Mouse (Mus musculus): ENCODE measurements around the gene Dytn.

Gene Dytn

GRCm38 (mm10) chr1:63579153-63579552, 107.6 kb downstream of the Dytn start:
- no peak for DNase-seq (ENCODE audit: low read depth, low spot score)

- no peak for DNase-seq (ENCODE audit: low read depth, low spot score)
Measured at GRCm38 (mm10) chr1:63576803-63577202, 109.9 kb downstream of the Dytn start.

- DNase-seq (ENCODE audit: low read depth, low spot score), result no peak
Measured at GRCm38 (mm10) chr1:63573864-63574611, 112.7 kb downstream of the Dytn start.

- no peak for DNase-seq (ENCODE audit: low read depth, low spot score)
Measured at GRCm38 (mm10) chr1:63573432-63573831, 113.3 kb downstream of the Dytn start.
